Mouse (Mus musculus) brain, embryonic 14.5 days (tissue): ENCODE data around the gene Mcf2. TPM values are rescaled to one million over a fixed set of nuclear protein-coding genes. Genes with fewer than 3 reads are reported as not detected.

Experiments used
- DNase-seq: peaks from one replicate; pipeline ENCODE4 v3.0.0-alpha.2; 2011; ENCODE audit warnings: low read depth
- CTCF ChIP-seq: fragments of 200-500 bp; IDR thresholded peaks from 2 replicates; pipeline ENCODE4 v1.5.1; 2012; ENCODE audit warnings: inconsistent platforms, mild to moderate bottlenecking, moderate library complexity, borderline replicate concordance; ENCODE audit not compliant: insufficient read depth, insufficient read length; ENCODE audit errors: extremely low read depth
- POLR2A ChIP-seq: fragments of 200-500 bp; IDR thresholded peaks from 2 replicates; pipeline ENCODE4 v1.6.1; 2012; ENCODE audit warnings: mild to moderate bottlenecking, inconsistent platforms, borderline replicate concordance; ENCODE audit not compliant: poor library complexity, insufficient read depth, insufficient read length, severe bottlenecking; ENCODE audit errors: extremely low read depth
- polyA plus RNA-seq: library from polyadenylated mRNA; depleted of rRNA; stranded (reverse); fragments of >200 nt; gene quantifications from 2 replicates; pipeline ENCODE4 v1.2.3, GENCODE M21; 2012; rRNA removed

The Mcf2 gene
- polyA plus RNA-seq, 1 experiment: 0.93 TPM

- peak; percentile 74 for DNase-seq
- no peak for TF ChIP-seq POLR2A
- TF ChIP-seq CTCF: peak; percentile 46; the same call in 1 of the 2 replicates
Observed at GRCm38 (mm10) chrX:60026654-60027053, 152.2 kb downstream of the Mcf2 start.

DNA sequence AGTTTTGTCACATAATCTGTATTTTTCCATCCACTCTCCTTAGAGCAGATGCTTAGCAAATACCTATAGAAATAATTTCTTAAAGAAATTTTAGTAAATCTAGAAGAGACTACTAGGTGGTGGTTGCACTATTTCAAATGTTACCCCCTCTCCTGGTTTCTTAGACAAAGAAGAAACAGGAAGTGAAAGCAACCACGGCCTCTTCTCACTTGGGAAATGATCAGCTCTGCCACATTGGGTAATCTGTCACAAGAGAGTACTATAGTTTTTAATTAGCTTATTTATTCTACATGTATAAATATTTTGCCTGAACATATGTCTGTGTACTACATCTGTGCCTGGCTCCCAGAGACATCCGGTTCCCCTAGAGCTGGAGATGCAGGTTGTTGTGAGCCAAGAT lies 157.3 kb downstream of the Mcf2 start:
- TF ChIP-seq CTCF (no peak), POLR2A (no peak)
- DNase-seq: no peak

- TF ChIP-seq CTCF: no peak
- no peak for TF ChIP-seq POLR2A
- no peak for DNase-seq
Observed at GRCm38 (mm10) chrX:60021007-60021406, 157.9 kb downstream of the Mcf2 start.

DNA sequence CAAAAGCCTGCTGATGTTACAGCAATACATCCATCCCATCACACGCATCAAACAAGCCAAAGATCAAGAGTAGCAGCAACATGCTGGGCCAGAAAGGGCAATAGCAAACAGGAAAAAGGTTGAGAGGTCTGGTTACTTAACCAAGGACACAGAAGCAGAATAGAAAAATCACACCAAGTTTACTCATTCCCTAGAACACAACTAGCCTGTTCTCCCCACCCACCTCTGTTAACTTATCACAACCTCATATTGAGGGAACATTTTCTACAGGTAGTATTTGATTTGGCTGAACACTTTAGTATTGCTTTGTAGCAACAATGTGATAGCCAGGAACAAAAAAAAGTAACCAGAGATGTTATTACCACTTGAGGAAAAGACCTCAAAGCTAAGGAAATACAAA lies 164.3 kb downstream of the Mcf2 start:
- TF ChIP-seq CTCF: no peak
- TF ChIP-seq POLR2A: no peak
- DNase-seq: no peak

DNA sequence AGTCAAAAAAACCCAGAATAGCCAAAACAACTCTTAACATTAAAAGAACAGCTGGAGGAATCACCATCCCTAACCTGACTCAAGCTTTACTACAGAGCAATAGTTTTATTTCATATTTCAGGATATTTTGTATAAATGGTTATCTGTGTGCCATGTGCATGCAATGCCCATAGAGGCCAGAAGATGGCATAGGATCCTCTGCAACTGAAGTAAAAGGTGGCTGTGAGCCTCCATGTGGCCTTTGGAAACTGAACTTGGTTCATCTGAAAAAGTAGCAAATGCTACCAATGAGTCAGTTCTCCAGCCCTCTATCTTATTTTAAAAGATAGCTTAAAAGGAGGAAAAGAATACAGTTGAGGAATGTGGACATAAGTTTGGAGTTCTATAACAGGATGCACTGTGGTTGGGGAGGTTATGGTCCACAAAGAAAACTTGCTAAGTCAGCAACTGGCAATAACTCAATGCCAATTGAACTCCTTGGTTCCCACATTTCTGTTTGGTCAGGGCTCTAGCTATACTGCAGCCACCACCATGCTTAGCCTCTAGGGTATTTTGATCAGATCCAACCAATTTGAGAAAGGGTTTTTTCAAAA lies 165.7 kb downstream of the Mcf2 start:
- TF ChIP-seq POLR2A (no peak), CTCF (peak; percentile 60; the same call in 1 of the 2 replicates)
- DNase-seq: peak; percentile 58

Other genes with a start within 250 kb of the Mcf2 start
- gene F9, start 179.6 kb downstream of the Mcf2 start, polyA plus RNA-seq: not detected in 2 replicates